Mouse (Mus musculus): ENCODE data around the gene Gja5.
"Not testable (repeated sequence)": the region's sequence is repeated elsewhere in the genome, so short reads cannot be mapped to it uniquely, and the experiment has no call there.

Gja5 gene

GRCm38 (mm10) chr3:97037119-97037518 is 132.6 kb downstream of the Gja5 start:
- DNase-seq (ENCODE audit: low read depth, low spot score), result no peak

- DNase-seq (ENCODE audit: low read depth, low spot score), result no peak
Measured at GRCm38 (mm10) chr3:97039721-97040120, 135.2 kb downstream of the Gja5 start.

GRCm38 (mm10) chr3:97044188-97044587 is 139.7 kb downstream of the Gja5 start:
- no peak for DNase-seq (ENCODE audit: low read depth, low spot score)

- no peak for DNase-seq (ENCODE audit: low read depth, low spot score)
Measured at GRCm38 (mm10) chr3:97047757-97048156, 143.3 kb downstream of the Gja5 start.

GRCm38 (mm10) chr3:97048360-97048759 is 143.9 kb downstream of the Gja5 start:
- peak; percentile 18 for DNase-seq (ENCODE audit: low read depth, low spot score)

GRCm38 (mm10) chr3:97051264-97051744 is 146.8 kb downstream of the Gja5 start:
- no peak for DNase-seq (ENCODE audit: low read depth, low spot score)

- no peak for DNase-seq (ENCODE audit: low read depth, low spot score)
Measured at GRCm38 (mm10) chr3:97052069-97052799, 147.7 kb downstream of the Gja5 start.

- DNase-seq (ENCODE audit: low read depth, low spot score), result no peak
Measured at GRCm38 (mm10) chr3:97058704-97059103, 154.2 kb downstream of the Gja5 start.

GRCm38 (mm10) chr3:97060119-97060518 is 155.6 kb downstream of the Gja5 start:
- DNase-seq (ENCODE audit: low read depth, low spot score), result no peak

GRCm38 (mm10) chr3:97062814-97063213 is 158.3 kb downstream of the Gja5 start:
- no peak for DNase-seq (ENCODE audit: low read depth, low spot score)

- DNase-seq (ENCODE audit: low read depth, low spot score), result no peak
Measured at GRCm38 (mm10) chr3:97064046-97064445, 159.6 kb downstream of the Gja5 start.

- DNase-seq (ENCODE audit: low read depth, low spot score), result not testable (repeated sequence)
Measured at GRCm38 (mm10) chr3:97069589-97069988, 165.1 kb downstream of the Gja5 start.

GRCm38 (mm10) chr3:97071916-97072315 is 167.4 kb downstream of the Gja5 start:
- DNase-seq (ENCODE audit: low read depth, low spot score), result not testable (repeated sequence)

GRCm38 (mm10) chr3:97072361-97072760 is 167.9 kb downstream of the Gja5 start:
- not testable (repeated sequence) for DNase-seq (ENCODE audit: low read depth, low spot score)

GRCm38 (mm10) chr3:97075744-97076350 is 171.4 kb downstream of the Gja5 start:
- not testable (repeated sequence) for DNase-seq (ENCODE audit: low read depth, low spot score)

GRCm38 (mm10) chr3:97076412-97076811 is 171.9 kb downstream of the Gja5 start:
- DNase-seq (ENCODE audit: low read depth, low spot score), result no peak

- DNase-seq (ENCODE audit: low read depth, low spot score), result no peak
Measured at GRCm38 (mm10) chr3:97078436-97078835, 173.9 kb downstream of the Gja5 start.

- DNase-seq (ENCODE audit: low read depth, low spot score), result no peak
Measured at GRCm38 (mm10) chr3:97082156-97082555, 177.7 kb downstream of the Gja5 start.

GRCm38 (mm10) chr3:97087326-97087725 is 182.8 kb downstream of the Gja5 start:
- DNase-seq (ENCODE audit: low read depth, low spot score), result no peak

- DNase-seq (ENCODE audit: low read depth, low spot score), result not testable (repeated sequence)
Measured at GRCm38 (mm10) chr3:97088291-97088690, 183.8 kb downstream of the Gja5 start.

- DNase-seq (ENCODE audit: low read depth, low spot score), result not testable (repeated sequence)
Measured at GRCm38 (mm10) chr3:97091971-97092370, 187.5 kb downstream of the Gja5 start.

- DNase-seq (ENCODE audit: low read depth, low spot score), result not testable (repeated sequence)
Measured at GRCm38 (mm10) chr3:97096664-97097063, 192.2 kb downstream of the Gja5 start.
